Mouse (Mus musculus): Measurements from ENCODE around the gene Zfp14. TPM values are rescaled to one million over a fixed set of nuclear protein-coding genes. Genes with fewer than 3 reads are reported as not detected.

Zfp14 gene
- polyA plus RNA-seq, 1 experiment = 1.1 TPM

Other genes starting within 250 kb of the Zfp14 start
- gene Zfp790, start 235.3 kb downstream of the Zfp14 start, polyA plus RNA-seq (2012; rRNA removed) = 2.0 and 2.9 TPM in 2 replicates
- 0.16 and 0.43 TPM in 2 replicates for gene Zfp940, start 197.7 kb downstream of the Zfp14 start, polyA plus RNA-seq (2012; rRNA removed)
- 0.66 and 0.82 TPM in 2 replicates for gene Zfp420, start 191.4 kb downstream of the Zfp14 start, polyA plus RNA-seq (2012; rRNA removed)
- 1.8 and 1.9 TPM in 2 replicates for gene Zfp27, start 144.8 kb downstream of the Zfp14 start, polyA plus RNA-seq (2012; rRNA removed)
- 0.50 and 0.53 TPM in 2 replicates for gene Zfp383, start 143.2 kb downstream of the Zfp14 start, polyA plus RNA-seq (2012; rRNA removed)
- 1.2 and 1.7 TPM in 2 replicates for gene Zfp74, start 97.3 kb downstream of the Zfp14 start, polyA plus RNA-seq (2012; rRNA removed)
- 4.1 and 5.5 TPM in 2 replicates for gene Zfp568, start 67.4 kb downstream of the Zfp14 start, polyA plus RNA-seq (2012; rRNA removed)
- gene Zfp82, start 21.5 kb upstream of the Zfp14 start, polyA plus RNA-seq (2012; rRNA removed) = 0.25 and 0.35 TPM in 2 replicates
- gene Gm26920, start 39.0 kb upstream of the Zfp14 start, polyA plus RNA-seq (2012; rRNA removed) = 0.25 TPM in 1 of 2 replicates, not detected in the other
- 1.0 and 1.2 TPM in 2 replicates for gene Zfp566, start 39.1 kb upstream of the Zfp14 start, polyA plus RNA-seq (2012; rRNA removed)
- 11.4 and 12.5 TPM in 2 replicates for gene Zfp260, start 43.4 kb upstream of the Zfp14 start, polyA plus RNA-seq (2012; rRNA removed)
- 0.20 and 1.2 TPM in 2 replicates for gene Zfp382, start 70.6 kb upstream of the Zfp14 start, polyA plus RNA-seq (2012; rRNA removed)
- 8.8 and 11.3 TPM in 2 replicates for gene Zfp146, start 118.4 kb upstream of the Zfp14 start, polyA plus RNA-seq (2012; rRNA removed)
- 90.2 and 179 TPM in 2 replicates for gene Cox7a1, start 132.8 kb upstream of the Zfp14 start, polyA plus RNA-seq (2012; rRNA removed)
- gene Capns1, start 147.4 kb upstream of the Zfp14 start, polyA plus RNA-seq (2012; rRNA removed) = 636 and 641 TPM in 2 replicates
- 100 and 106 TPM in 2 replicates for gene Polr2i, start 180.6 kb upstream of the Zfp14 start, polyA plus RNA-seq (2012; rRNA removed)
- gene Tbcb, start 180.9 kb upstream of the Zfp14 start, polyA plus RNA-seq (2012; rRNA removed) = 56.3 and 57.3 TPM in 2 replicates
- gene Ovol3, start 184.3 kb upstream of the Zfp14 start, polyA plus RNA-seq (2012; rRNA removed) = 0.18 TPM in 1 of 2 replicates, not detected in the other
- gene Thap8, start 228.7 kb upstream of the Zfp14 start, polyA plus RNA-seq (2012; rRNA removed) = 0.15 TPM in 1 of 2 replicates, not detected in the other
- 14.0 and 16.5 TPM in 2 replicates for gene Wdr62, start 229.0 kb upstream of the Zfp14 start, polyA plus RNA-seq (2012; rRNA removed)
- 4.0 and 4.9 TPM in 2 replicates for gene Clip3, start 240.3 kb upstream of the Zfp14 start, polyA plus RNA-seq (2012; rRNA removed)

Measured in large intestine, adult 2 months (tissue).